Mouse (Mus musculus): ENCODE data around the gene Sytl1. TPM values are rescaled to one million over a fixed set of nuclear protein-coding genes. Genes with fewer than 3 reads are reported as not detected.

The Sytl1 gene
- total RNA-seq (2017): 0.87 and 3.0 TPM in 2 replicates

GRCm38 (mm10) chr4:133262882-133263281 lies at the start of gene Sytl1:
TSS of gene Sytl1 (minus strand) at chr4:133263113.
- ATAC-seq (replicated peaks; ENCODE audit: low read depth, poor library complexity, severe bottlenecking): peak; percentile 48; the same call in 1 of the 2 replicates

- peak; percentile 88 for ATAC-seq (replicated peaks; ENCODE audit: low read depth, poor library complexity, severe bottlenecking)
Observed at GRCm38 (mm10) chr4:133309948-133310347, 47.0 kb upstream of the Sytl1 start.

- peak; percentile 67 for ATAC-seq (replicated peaks; ENCODE audit: low read depth, poor library complexity, severe bottlenecking)
Observed at GRCm38 (mm10) chr4:133307331-133307730, 44.4 kb upstream of the Sytl1 start.

DNA sequence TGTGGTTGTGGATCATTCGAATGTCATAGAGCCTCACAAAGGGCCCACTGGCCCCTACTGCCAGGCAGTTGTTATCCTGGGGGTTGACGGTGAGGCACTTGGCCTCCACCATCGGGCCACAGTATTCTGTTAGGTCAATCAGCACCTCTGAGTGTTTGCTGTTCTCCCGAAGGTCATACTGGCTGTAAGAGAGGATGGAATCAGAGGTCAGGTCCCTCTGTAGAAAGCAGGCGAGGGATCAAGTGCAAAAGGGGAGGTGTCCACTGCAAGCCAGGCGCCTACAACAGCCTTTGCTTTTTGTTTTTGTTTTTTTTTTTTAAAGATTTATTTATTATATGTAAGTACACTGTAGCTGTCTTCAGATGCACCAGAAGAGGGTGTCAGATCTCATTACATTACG lies 42.9 kb upstream of the Sytl1 start:
- no peak for ATAC-seq (replicated peaks; ENCODE audit: low read depth, poor library complexity, severe bottlenecking)

GRCm38 (mm10) chr4:133304770-133305169 lies 41.9 kb upstream of the Sytl1 start:
- ATAC-seq (replicated peaks; ENCODE audit: low read depth, poor library complexity, severe bottlenecking): no peak

DNA sequence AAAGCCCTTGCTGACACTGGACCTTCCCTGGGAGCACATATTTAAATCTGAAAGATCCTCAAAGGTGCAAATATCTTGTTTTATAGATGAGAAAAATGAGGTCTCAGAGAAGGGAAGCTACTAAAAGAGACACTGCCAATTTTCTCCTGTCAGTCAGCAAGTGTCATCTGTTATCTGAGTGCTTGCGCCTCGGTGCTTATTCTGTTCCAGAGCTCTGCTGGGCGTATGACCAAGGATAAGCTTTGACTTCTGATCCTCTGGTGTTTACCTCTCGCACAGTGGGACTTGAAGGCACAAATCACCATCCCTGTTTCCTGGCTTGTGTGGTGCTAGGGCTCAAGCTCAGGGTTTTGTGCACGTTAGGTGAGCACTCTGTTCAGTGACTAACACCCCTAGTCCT lies 39.8 kb upstream of the Sytl1 start:
- no peak for ATAC-seq (replicated peaks; ENCODE audit: low read depth, poor library complexity, severe bottlenecking)

DNA sequence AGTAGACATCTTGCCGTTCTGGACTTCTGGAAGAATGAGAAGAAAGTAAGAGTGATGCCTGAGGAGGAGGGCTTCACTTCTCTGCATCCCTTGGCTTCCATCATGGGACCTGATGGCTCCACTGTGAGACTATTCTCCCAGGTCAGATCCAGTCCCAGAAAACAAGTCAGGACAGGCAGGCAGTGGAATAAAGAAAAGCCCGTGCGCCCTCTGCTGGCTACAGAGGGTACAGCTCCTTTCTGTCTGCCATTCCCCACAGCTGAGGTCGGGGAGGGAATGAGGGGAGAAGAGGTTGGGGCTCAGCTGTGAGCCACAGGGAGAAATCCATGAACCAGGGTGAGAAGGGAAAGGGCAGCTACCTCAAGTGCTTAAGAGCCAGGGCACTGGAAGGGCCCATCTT lies 38.9 kb upstream of the Sytl1 start:
- peak; percentile 61 for ATAC-seq (replicated peaks; ENCODE audit: low read depth, poor library complexity, severe bottlenecking)

GRCm38 (mm10) chr4:133300421-133300820 lies 37.5 kb upstream of the Sytl1 start:
- ATAC-seq (replicated peaks; ENCODE audit: low read depth, poor library complexity, severe bottlenecking): no peak

- ATAC-seq (replicated peaks; ENCODE audit: low read depth, poor library complexity, severe bottlenecking): no peak
Observed at GRCm38 (mm10) chr4:133299701-133300100, 36.8 kb upstream of the Sytl1 start.

GRCm38 (mm10) chr4:133298516-133299365 lies 35.8 kb upstream of the Sytl1 start:
- ATAC-seq (replicated peaks; ENCODE audit: low read depth, poor library complexity, severe bottlenecking): no peak

- ATAC-seq (replicated peaks; ENCODE audit: low read depth, poor library complexity, severe bottlenecking): peak; percentile 91
Observed at GRCm38 (mm10) chr4:133297801-133298238, 34.9 kb upstream of the Sytl1 start.

DNA sequence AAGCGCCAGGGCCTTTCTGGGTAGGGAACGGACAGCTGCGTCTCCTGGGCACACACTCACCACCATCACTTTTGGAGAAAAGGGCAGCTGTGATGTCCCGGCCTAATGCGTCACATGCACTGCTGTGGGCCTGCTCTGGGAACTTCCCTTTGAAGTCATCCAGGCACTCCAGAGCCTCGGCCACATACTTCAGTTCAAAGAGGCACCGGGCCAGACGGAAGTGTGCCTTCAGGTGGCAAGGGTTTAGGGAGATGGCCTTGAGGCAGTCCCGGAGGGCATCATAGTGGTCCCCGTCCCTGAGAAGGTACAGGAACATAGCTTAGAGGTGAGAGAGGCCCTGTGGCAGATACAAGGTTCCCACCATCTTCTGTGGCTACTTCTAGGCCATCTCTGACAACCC lies 34.4 kb upstream of the Sytl1 start:
- no peak for ATAC-seq (replicated peaks; ENCODE audit: low read depth, poor library complexity, severe bottlenecking)

DNA sequence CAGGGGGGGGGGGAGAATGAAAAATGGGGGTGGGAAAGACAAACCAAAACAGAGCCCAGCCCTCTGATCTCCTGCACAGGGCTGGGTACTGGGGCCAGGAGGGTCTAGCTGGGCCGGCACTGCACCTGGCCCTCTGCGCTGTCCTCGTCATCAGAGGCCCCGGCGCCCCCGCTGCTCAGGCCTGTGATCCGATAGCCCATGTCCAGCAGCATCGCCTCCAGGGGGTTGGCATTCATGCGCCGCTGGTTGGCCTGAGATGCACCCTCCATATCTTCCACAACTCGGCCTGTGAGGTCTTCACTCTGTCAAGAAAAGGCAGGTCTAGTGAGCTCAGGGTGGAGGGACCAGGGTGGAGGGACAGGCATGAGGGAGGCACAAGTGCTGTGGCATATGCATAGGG lies 31.2 kb upstream of the Sytl1 start:
- no peak for ATAC-seq (replicated peaks; ENCODE audit: low read depth, poor library complexity, severe bottlenecking)

DNA sequence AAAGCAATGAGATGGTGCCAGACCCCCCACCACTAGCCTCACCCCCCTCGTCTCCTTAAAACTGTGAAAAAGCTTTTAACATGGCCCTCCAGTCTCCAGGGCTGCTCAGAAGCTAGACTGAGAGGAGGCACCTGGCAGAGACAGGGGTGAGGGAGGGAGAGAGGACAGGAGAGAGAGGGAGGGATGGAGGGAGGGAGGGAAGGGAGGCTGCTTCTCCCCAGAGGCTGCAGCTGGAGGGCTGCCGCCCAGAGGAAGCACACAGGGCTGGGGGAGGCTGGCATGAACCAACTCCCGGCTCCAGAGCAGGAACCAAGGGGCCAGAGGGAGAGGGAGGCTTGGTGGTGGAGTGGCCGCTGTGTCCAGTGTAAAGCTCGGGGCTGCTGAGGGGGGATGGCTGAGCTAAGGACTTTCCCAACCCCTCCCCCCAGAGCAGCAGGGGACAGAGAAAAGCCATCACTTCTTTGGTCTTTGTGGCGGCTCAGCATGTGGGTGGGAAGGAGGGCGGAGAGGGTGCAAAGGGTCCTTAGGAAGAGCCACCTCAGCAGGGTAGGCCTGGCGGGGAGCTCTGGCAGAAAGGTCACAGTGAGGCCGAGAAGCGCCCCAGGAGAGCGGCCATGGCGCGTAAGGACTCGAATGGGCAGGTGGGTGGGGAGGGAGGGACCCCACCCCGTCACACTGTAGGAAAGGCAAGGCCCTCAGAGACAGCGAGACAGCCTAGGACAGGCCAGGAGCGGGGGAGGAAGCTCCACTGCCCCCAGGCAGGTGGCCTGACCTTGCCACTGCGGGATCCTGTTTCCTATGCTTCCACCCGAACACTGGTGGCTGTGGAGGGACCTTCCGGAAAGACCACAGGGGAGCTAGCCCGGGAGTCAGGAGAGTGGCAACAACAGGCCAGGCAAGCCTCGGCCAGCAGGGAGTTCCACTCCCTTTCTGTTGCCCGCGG lies 30.3 kb upstream of the Sytl1 start:
- no peak for ATAC-seq (replicated peaks; ENCODE audit: low read depth, poor library complexity, severe bottlenecking)

DNA sequence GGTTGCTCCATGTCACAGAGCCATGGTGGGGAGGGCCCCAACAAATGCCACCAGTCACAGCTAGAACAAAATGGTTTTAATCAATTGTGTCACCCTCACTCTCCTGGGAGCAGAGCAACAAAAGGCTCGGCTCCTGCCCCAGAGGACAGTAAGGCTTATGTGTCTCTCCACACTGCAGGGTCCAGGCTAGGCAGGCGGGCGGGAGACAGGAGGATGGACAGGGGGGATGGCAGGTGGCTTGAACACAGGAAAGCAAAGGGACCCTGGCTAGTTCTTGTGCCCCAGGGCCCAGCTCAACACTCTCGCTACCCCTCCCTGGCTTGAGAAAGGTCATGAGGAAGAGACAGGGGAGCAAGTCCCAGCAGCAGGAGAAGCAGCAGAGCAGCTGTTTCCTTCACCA lies 29.5 kb upstream of the Sytl1 start:
- ATAC-seq (replicated peaks; ENCODE audit: low read depth, poor library complexity, severe bottlenecking): no peak

- ATAC-seq (replicated peaks; ENCODE audit: low read depth, poor library complexity, severe bottlenecking): no peak
Observed at GRCm38 (mm10) chr4:133291255-133291654, 28.3 kb upstream of the Sytl1 start.

DNA sequence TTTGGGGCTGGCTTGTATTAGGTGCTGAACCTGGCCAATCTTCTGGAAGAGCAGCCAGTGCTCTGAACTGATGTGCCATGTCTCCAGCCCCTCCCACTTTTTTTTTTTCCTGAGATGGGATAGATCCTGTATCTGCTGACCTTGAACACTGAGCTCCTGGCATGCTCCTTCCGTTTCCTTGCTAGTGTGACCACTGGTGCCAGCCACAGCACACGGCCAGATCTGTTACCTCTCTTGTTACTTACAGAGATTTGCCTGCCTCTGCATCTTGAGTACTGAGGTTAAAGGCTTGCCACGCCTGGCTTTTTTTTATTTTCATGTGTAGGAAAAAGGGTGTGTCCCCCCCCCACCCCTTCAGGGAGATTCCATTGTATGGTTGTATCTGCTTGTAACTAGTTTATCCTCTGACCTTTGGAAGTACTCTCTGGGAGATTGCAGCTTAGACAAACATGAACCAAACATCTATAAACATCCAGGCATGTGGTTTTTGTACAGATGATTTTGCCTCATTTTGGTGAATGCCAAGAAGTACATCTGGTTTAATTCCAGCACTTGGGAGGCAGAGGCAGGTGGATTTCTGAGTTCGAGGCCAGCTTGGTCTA lies 23.7 kb upstream of the Sytl1 start:
- ATAC-seq (replicated peaks; ENCODE audit: low read depth, poor library complexity, severe bottlenecking): no peak

- ATAC-seq (replicated peaks; ENCODE audit: low read depth, poor library complexity, severe bottlenecking): peak; percentile 70
Observed at GRCm38 (mm10) chr4:133285950-133286349, 23.0 kb upstream of the Sytl1 start.

DNA sequence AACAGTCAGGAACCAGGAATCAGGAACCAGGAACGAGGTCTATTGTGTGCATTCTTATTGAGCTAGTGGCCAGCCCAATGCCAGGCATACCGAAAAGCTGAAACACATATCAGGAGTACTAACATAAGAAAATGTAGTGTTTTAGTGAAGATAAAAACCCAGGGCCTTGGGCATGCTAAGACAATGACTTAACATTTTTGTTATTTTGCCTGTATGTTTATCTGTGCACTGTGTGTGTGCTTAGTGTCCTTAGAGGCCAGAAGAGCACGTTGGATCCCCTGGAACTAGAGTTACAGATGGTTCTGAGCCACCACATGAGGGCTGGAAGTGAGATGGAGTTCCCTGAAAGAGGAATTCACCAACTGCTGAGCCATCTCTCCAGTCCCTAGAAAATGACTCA lies 22.4 kb upstream of the Sytl1 start:
- peak; percentile 34 for ATAC-seq (replicated peaks; ENCODE audit: low read depth, poor library complexity, severe bottlenecking)

DNA sequence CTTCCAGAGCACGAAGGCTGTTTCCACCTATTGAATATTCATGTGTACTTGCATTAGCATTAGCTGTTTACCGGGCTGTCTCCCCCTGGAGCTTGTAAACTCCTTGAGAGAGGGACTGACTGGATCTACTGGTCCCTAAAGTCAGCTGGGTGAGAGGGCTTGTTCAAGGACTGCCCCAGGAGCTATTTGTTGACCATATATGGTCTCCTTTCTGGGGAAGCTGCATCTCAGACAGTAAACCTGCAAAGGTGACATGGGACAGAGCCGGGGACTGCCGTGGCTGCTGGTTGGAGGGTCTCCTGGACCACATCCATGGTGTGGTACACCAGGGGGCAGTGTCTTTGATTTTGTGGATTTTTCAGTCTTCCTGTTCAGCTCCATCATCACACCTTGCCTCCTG lies 19.7 kb upstream of the Sytl1 start:
- no peak for ATAC-seq (replicated peaks; ENCODE audit: low read depth, poor library complexity, severe bottlenecking)

Data from common myeloid progenitor, adult 5-6 weeks (primary cell).